ENCODE assay signal across 1 mouse cellular context in the genomic region with DNA sequence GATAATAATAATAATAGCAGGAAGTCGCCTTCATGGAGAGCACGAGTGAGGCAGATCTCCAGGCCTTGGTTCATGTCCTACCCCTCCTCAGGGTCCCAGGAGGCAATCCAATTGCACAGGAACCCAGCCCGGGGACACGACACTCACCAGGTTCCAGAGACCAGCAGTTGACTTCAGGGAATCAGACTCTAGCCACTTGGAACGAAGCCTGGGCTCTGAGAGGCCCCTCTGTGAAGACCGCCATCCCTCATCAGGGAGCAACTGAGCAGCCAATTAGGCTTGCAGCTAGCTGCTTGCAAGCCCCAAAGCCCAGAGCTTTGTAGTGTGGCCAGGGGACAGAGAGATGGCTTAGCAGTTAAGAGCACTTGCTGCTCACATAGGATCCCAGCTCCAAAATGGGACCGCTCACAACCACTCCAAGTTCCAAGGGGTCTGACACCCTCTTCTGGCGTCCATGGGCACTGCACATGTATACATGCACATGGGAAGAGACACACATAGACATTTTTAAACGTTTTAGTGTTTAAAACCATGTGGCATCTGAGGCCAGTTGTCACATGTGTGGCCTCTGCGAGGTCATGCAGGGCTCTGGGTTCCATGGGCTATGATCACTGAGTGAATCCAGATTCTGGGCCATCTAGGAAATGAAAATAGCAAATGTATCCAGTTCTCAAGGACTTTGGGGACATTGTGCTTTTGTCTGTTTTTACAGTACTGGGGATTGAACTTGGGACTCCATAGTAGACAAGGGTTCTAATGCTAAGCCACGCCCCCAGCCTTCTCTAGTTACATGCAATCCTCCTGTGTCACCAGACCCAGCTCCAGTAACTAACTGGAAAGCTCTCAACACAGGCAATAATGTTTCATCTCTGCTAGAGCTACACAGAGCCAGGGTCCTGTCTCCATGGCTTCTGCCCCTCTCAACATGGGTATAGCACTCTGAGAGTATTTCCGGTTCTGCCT.
TF ChIP-seq lines count a peak whose summit lies in the region.

No protein-coding gene starts in this region.

TF ChIP-seq in MEL, 35 proteins besides CTCF, POLR2A, EP300 and RAD21:
- TF ChIP-seq TCF12 (IDR thresholded peaks at IDR 0.05; ENCODE audit: low read depth, low read length): no peak
- TF ChIP-seq GABPA (IDR thresholded peaks at IDR 0.05; ENCODE audit: low read depth, low read length): no peak
- TF ChIP-seq HCFC1 (IDR thresholded peaks at IDR 0.05; ENCODE audit: low read depth, low read length): no peak
- no peak for TF ChIP-seq POLR2AphosphoS5 (IDR thresholded peaks at IDR 0.05; ENCODE audit: borderline replicate concordance, low read depth, low read length)
- TF ChIP-seq MXI1 (IDR thresholded peaks at IDR 0.05; ENCODE audit: low read depth, low read length): no peak
- TF ChIP-seq KAT2A (conservative IDR thresholded peaks at IDR 0.05; ENCODE audit: low read depth, low read length): no peak
- no peak for TF ChIP-seq SMC3 (IDR thresholded peaks at IDR 0.05; ENCODE audit: low read depth, low read length)
- no peak for TF ChIP-seq SIN3A (IDR thresholded peaks at IDR 0.05; ENCODE audit: low read length)
- TF ChIP-seq CHD1 (IDR thresholded peaks at IDR 0.05; ENCODE audit: low read depth, low read length): no peak
- no peak for TF ChIP-seq MAFK (IDR thresholded peaks at IDR 0.05; ENCODE audit: borderline replicate concordance, low read depth, low read length)
